Mouse (Mus musculus): ENCODE results near the gene Lhfp. TPM values are rescaled to one million over a fixed set of nuclear protein-coding genes. Genes with fewer than 3 reads are reported as not detected.

The Lhfp gene
- polyA plus RNA-seq, 1 experiment from 2014 or later = 51.2 TPM

- no peaks in the 10 kb centered on the region for H3K27me3 ChIP-seq (ENCODE audit: control insufficient read depth, insufficient read depth, low read length)
- no peak for ATAC-seq (ENCODE audit: insufficient read depth, low FRiP score)
- 0 out of 2 replicates have a peak, but pooled peaks cover under 1% of the 10 kb centered on the region for H3K4me1 ChIP-seq (ENCODE audit: control insufficient read depth, insufficient read depth, low read length)
- no peaks in the 10 kb centered on the region for H3K9me3 ChIP-seq (replicated peaks; ENCODE audit: control insufficient read depth, low read length)
- H3K27ac ChIP-seq (ENCODE audit: low read length) = no peak overlapping the region
- no peak overlapping the region for H3K4me3 ChIP-seq (replicated peaks; ENCODE audit: low read length)
- H3K36me3 ChIP-seq (ENCODE audit: control insufficient read depth, insufficient read depth, low read length) = no peaks in the 10 kb centered on the region
- H3K9ac ChIP-seq (ENCODE audit: low read length) = no peak overlapping the region
- WGBS = 91% methylated on average over 7 of the region's 7 CpGs
- H3K4me2 ChIP-seq (ENCODE audit: low read depth, low read length) = no peak overlapping the region
These were observed 108.4 kb downstream of the Lhfp start for GRCm38 (mm10) chr3:53149625-53150320.

GRCm38 (mm10) chr3:53151081-53151480 is 109.8 kb downstream of the Lhfp start:
- H3K9ac ChIP-seq (ENCODE audit: low read length) = no peak overlapping the region

DNA sequence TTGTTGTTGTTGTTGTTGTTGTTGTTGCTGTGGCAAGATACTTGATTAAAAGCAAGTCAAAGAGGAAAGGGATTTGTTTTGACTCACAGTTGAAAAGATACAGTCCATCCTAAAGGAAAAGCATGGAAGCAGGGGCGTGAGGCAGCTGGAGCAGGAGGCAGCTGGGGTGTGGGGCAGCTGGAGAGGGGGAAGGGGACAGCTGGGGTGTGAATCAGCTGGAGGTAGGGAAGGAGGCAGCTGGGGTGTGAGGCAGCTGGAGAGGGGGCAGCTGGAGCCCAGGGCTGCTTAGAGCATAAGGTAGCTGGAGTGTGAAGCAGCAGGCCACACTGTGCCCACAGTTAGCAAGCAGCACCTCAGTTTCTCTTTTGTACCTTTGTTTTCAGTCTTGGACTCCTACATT is 110.3 kb downstream of the Lhfp start:
- no peak overlapping the region for H3K9ac ChIP-seq (ENCODE audit: low read length)
- no peaks in the 10 kb centered on the region for H3K36me3 ChIP-seq (ENCODE audit: control insufficient read depth, insufficient read depth, low read length)
- H3K27me3 ChIP-seq (ENCODE audit: control insufficient read depth, insufficient read depth, low read length) = no peaks in the 10 kb centered on the region
- H3K9me3 ChIP-seq (replicated peaks; ENCODE audit: control insufficient read depth, low read length) = no peaks in the 10 kb centered on the region
- no peak overlapping the region for H3K4me3 ChIP-seq (replicated peaks; ENCODE audit: low read length)
- 67% methylated on average over 1 of the region's 1 CpGs for WGBS
- ATAC-seq (ENCODE audit: insufficient read depth, low FRiP score) = no peak
- no peak overlapping the region for H3K4me2 ChIP-seq (ENCODE audit: low read depth, low read length)
- H3K27ac ChIP-seq (ENCODE audit: low read length) = no peak overlapping the region
- H3K4me1 ChIP-seq (ENCODE audit: control insufficient read depth, insufficient read depth, low read length) = 0 out of 2 replicates have a peak, but pooled peaks cover 3% of the 10 kb centered on the region

More at GRCm38 (mm10) chr3:53151081-53151480, 109.8 kb downstream of the Lhfp start:
- Histone ChIP-seq H3K27me3 (ENCODE audit: control insufficient read depth, insufficient read depth, low read length) (no peaks in the 10 kb centered on the region), H3K4me2 (ENCODE audit: low read depth, low read length) (no peak overlapping the region), H3K4me3 (replicated peaks; ENCODE audit: low read length) (no peak overlapping the region), H3K9me3 (replicated peaks; ENCODE audit: control insufficient read depth, low read length) (no peaks in the 10 kb centered on the region), H3K27ac (ENCODE audit: low read length) (no peak overlapping the region), H3K4me1 (ENCODE audit: control insufficient read depth, insufficient read depth, low read length) (0 out of 2 replicates have a peak, but pooled peaks cover 3% of the 10 kb centered on the region), H3K36me3 (ENCODE audit: control insufficient read depth, insufficient read depth, low read length) (no peaks in the 10 kb centered on the region)
- 52% methylated on average over 1 of the region's 1 CpGs for WGBS
- ATAC-seq (ENCODE audit: insufficient read depth, low FRiP score) = no peak

DNA sequence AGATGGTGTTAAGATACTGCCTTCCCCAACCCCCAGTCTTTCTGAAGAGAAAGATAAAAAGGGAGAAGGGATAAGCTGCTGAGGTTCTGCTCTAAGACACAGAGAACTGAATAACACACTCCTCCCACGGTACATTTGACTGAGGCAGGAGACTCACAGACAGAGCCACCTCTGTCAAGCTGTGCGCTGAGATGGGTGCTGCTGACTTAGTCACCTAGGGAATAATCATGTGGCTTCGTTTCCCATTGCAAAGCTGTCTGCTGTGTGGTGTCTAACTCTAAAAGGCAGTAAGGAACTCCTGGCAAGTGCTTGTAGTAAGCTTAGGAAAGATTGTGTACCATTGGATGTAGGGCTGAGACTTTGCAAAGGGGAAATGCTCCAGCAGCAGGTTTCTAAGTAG is 120.6 kb downstream of the Lhfp start:
- H3K27ac ChIP-seq (ENCODE audit: low read length) = no peak overlapping the region
- WGBS = 83% methylated on average over 3 of the region's 3 CpGs
- no peak overlapping the region for H3K4me3 ChIP-seq (replicated peaks; ENCODE audit: low read length)
- no peaks in the 10 kb centered on the region for H3K9me3 ChIP-seq (replicated peaks; ENCODE audit: control insufficient read depth, low read length)
- 0 out of 2 replicates have a peak, but pooled peaks cover 4% of the 10 kb centered on the region for H3K4me1 ChIP-seq (ENCODE audit: control insufficient read depth, insufficient read depth, low read length)
- H3K4me2 ChIP-seq (ENCODE audit: low read depth, low read length) = no peak overlapping the region
- ATAC-seq (ENCODE audit: insufficient read depth, low FRiP score) = no peak
- no peaks in the 10 kb centered on the region for H3K27me3 ChIP-seq (ENCODE audit: control insufficient read depth, insufficient read depth, low read length)
- H3K36me3 ChIP-seq (ENCODE audit: control insufficient read depth, insufficient read depth, low read length) = no peaks in the 10 kb centered on the region
- H3K9ac ChIP-seq (ENCODE audit: low read length) = no peak overlapping the region

DNA sequence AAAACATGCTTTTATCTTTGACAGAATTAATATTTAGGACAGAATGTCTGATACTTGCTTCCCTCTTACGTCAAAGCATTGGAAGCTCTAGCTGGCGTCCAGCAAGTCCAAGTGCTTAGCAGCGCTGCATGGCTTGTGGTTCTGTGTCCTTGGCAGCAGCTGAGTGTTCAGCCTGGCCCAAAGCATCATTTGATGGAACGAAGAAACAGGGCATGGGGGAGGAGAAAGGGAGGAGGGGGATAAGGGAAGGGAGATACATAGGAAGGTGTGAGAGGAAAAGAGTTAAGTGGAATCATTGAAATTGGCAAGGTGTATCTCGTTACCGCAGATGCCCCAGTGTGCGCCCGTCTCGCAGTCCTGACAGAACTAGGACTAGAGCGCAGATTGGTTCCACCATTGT is 124.0 kb downstream of the Lhfp start:
- H3K27ac ChIP-seq (ENCODE audit: low read length) = no peak overlapping the region

GRCm38 (mm10) chr3:53166001-53166400 is 124.7 kb downstream of the Lhfp start:
- ATAC-seq (ENCODE audit: insufficient read depth, low FRiP score) = no peak
- Histone ChIP-seq H3K36me3 (ENCODE audit: control insufficient read depth, insufficient read depth, low read length) (no peaks in the 10 kb centered on the region), H3K27me3 (ENCODE audit: control insufficient read depth, insufficient read depth, low read length) (no peaks in the 10 kb centered on the region), H3K4me2 (ENCODE audit: low read depth, low read length) (no peak overlapping the region), H3K4me1 (ENCODE audit: control insufficient read depth, insufficient read depth, low read length) (0 out of 2 replicates have a peak, but pooled peaks cover 7% of the 10 kb centered on the region), H3K27ac (ENCODE audit: low read length) (no peak overlapping the region), H3K4me3 (replicated peaks; ENCODE audit: low read length) (no peak overlapping the region), H3K9me3 (replicated peaks; ENCODE audit: control insufficient read depth, low read length) (no peaks in the 10 kb centered on the region), H3K9ac (ENCODE audit: low read length) (no peak overlapping the region)
- WGBS = 28% methylated on average over 8 of the region's 8 CpGs

More for the DNA sequence above, 124.0 kb downstream of the Lhfp start:
- no peak for ATAC-seq (ENCODE audit: insufficient read depth, low FRiP score)
- H3K4me3 ChIP-seq (replicated peaks; ENCODE audit: low read length) = no peak overlapping the region
- H3K36me3 ChIP-seq (ENCODE audit: control insufficient read depth, insufficient read depth, low read length) = no peaks in the 10 kb centered on the region
- 86% methylated on average over 10 of the region's 10 CpGs for WGBS
- H3K9me3 ChIP-seq (replicated peaks; ENCODE audit: control insufficient read depth, low read length) = no peaks in the 10 kb centered on the region
- H3K9ac ChIP-seq (ENCODE audit: low read length) = no peak overlapping the region
- H3K27me3 ChIP-seq (ENCODE audit: control insufficient read depth, insufficient read depth, low read length) = no peaks in the 10 kb centered on the region
- H3K4me1 ChIP-seq (ENCODE audit: control insufficient read depth, insufficient read depth, low read length) = 0 out of 2 replicates have a peak, but pooled peaks cover 7% of the 10 kb centered on the region
- H3K4me2 ChIP-seq (ENCODE audit: low read depth, low read length) = no peak overlapping the region

DNA sequence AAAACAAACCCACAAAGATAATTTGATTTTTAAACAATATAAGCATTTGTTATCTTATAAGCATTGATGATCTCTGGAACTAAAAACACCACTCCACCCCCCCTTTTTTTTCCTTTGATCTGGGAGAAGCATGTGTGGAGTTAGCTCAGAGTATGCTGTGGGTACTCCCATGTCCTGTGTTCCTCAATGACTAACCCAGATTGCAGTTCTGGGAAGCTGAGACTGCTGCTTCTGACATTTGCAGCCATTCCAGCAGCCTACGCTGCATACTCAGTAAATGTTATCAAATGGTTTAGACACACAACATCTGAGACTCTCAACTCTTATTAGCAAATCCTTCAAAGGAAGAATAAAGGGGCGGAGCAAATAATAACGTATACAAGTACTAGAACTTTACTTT is 128.2 kb downstream of the Lhfp start:
- Histone ChIP-seq H3K27me3 (ENCODE audit: control insufficient read depth, insufficient read depth, low read length) (no peaks in the 10 kb centered on the region), H3K9ac (ENCODE audit: low read length) (no peak overlapping the region), H3K4me1 (ENCODE audit: control insufficient read depth, insufficient read depth, low read length) (0 out of 2 replicates have a peak, but pooled peaks cover 7% of the 10 kb centered on the region), H3K36me3 (ENCODE audit: control insufficient read depth, insufficient read depth, low read length) (no peaks in the 10 kb centered on the region), H3K4me3 (replicated peaks; ENCODE audit: low read length) (no peak overlapping the region), H3K4me2 (ENCODE audit: low read depth, low read length) (no peak overlapping the region), H3K27ac (ENCODE audit: low read length) (no peak overlapping the region), H3K9me3 (replicated peaks; ENCODE audit: control insufficient read depth, low read length) (no peaks in the 10 kb centered on the region)
- ATAC-seq (ENCODE audit: insufficient read depth, low FRiP score) = no peak
- 76% methylated on average over 3 of the region's 3 CpGs for WGBS

DNA sequence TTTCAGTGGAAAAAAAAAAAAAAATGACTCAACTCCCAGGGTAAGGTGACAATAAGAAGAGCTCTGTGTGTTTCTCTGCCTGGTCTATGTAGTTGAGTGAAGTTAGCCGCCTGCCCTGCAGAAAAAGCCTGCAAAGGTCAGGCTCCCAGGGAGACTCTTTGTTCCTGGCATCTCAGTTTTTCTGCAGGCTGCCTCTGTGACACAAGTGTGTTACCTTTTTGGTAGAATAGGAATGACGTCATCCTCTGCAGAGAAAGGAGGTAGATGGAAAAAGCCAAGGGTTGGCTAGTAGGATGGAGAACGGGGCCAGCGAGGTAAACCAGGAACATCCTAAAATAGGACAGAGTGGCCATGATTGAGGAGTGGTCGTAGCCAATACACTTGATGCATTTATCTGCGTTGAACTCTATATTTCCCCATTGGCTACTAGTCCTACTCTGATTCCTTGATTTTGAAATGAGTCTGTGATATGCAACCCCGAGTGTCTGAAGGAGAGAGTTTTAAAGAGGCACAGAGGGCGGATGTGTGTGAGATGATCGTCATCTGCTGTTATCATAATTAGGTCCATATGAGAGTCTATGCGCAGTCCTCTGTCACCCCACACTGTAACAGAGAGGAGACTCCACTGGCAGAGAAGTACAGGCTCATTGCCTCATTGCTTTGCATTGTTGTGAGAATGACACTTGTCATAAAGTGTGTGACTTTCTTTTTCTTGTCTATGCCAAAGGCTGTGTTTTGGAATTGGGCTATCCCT is 132.2 kb downstream of the Lhfp start:
- no peaks in the 10 kb centered on the region for H3K9me3 ChIP-seq (replicated peaks; ENCODE audit: control insufficient read depth, low read length)
- no peak overlapping the region for H3K9ac ChIP-seq (ENCODE audit: low read length)
- H3K36me3 ChIP-seq (ENCODE audit: control insufficient read depth, insufficient read depth, low read length) = no peaks in the 10 kb centered on the region
- H3K27ac ChIP-seq (ENCODE audit: low read length) = no peak overlapping the region
- no peak overlapping the region for H3K4me2 ChIP-seq (ENCODE audit: low read depth, low read length)
- no peaks in the 10 kb centered on the region for H3K27me3 ChIP-seq (ENCODE audit: control insufficient read depth, insufficient read depth, low read length)
- 90% methylated on average over 10 of the region's 10 CpGs for WGBS
- no peak overlapping the region for H3K4me3 ChIP-seq (replicated peaks; ENCODE audit: low read length)
- no peak for ATAC-seq (ENCODE audit: insufficient read depth, low FRiP score)
- H3K4me1 ChIP-seq (ENCODE audit: control insufficient read depth, insufficient read depth, low read length) = 0 out of 2 replicates have a peak, but pooled peaks cover 2% of the 10 kb centered on the region

DNA sequence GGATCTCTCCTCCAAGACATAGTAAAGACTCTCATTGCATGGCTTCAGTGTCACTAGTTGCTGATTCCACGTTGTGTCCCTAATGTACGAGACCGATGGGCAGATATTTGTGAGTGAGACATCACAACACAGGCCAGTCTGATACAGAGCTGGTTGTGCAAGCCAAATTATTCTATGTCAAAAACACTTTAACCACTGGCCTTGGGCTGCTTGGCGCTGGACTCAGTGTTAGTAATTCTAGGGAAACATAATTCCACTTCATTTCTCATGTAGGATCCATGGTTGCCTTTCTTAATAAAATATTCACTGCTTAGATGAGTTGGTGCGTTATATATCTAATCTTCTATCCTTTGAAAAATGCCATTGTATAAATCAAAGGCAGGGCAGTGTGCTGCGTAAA is 138.6 kb downstream of the Lhfp start:
- Histone ChIP-seq H3K27ac (ENCODE audit: low read length) (no peak overlapping the region), H3K9me3 (replicated peaks; ENCODE audit: control insufficient read depth, low read length) (no peaks in the 10 kb centered on the region), H3K4me3 (replicated peaks; ENCODE audit: low read length) (no peak overlapping the region), H3K27me3 (ENCODE audit: control insufficient read depth, insufficient read depth, low read length) (no peaks in the 10 kb centered on the region), H3K4me1 (ENCODE audit: control insufficient read depth, insufficient read depth, low read length) (no peaks in the 10 kb centered on the region), H3K4me2 (ENCODE audit: low read depth, low read length) (no peak overlapping the region), H3K9ac (ENCODE audit: low read length) (no peak overlapping the region), H3K36me3 (ENCODE audit: control insufficient read depth, insufficient read depth, low read length) (no peaks in the 10 kb centered on the region)
- no peak for ATAC-seq (ENCODE audit: insufficient read depth, low FRiP score)
- WGBS = 83% methylated on average over 6 of the region's 6 CpGs

Measured in stomach, embryonic 16.5 days (tissue).